In genomic region chr5:90840902-90841869, GRCm38 (mm10) we compare ENCODE assay signal across 34 mouse cellular contexts. TPM values are rescaled to one million over a fixed set of nuclear protein-coding genes. Genes with fewer than 3 reads are reported as not detected.
A peak's percentile ranks its signal among the peaks of the same experiment; 100 is the strongest.
DNase-seq lines count a peak whose midpoint lies in the region; ATAC-seq and TF ChIP-seq lines count a peak whose summit lies in the region.
"Had no signal": no experiment of that assay in that cellular context is flagged by ENCODE, and none has a peak within 500 bp of the region (broad histone marks: within the 10 kb centered on the region; RNA-seq: fewer than 3 reads in every experiment).

No protein-coding gene starts in this region.

- no peak for ATAC-seq in embryonic facial prominence, embryonic 14.5 days (ENCODE audit: low read depth)
- ATAC-seq in limb, embryonic 13.5 days (ENCODE audit: low FRiP score, low read depth), result peak; percentile 57; the same call in 1 of the 2 replicates
- ATAC-seq in lung, postnatal 0 days, result no peak
- no peak for ATAC-seq in midbrain, embryonic 15.5 days (replicated peaks)
- ATAC-seq: midbrain, embryonic 16.5 days had no signal

- H3K27me3 ChIP-seq in embryonic facial prominence, embryonic 14.5 days (replicated peaks; ENCODE audit: control insufficient read depth, insufficient read depth, low read length), result no peaks in the 10 kb centered on the region
- H3K27me3 ChIP-seq in embryonic facial prominence, embryonic 10.5 days (replicated peaks; ENCODE audit: low read depth, poor library complexity, severe bottlenecking), result no peaks in the 10 kb centered on the region
- no peaks in the 10 kb centered on the region for H3K27me3 ChIP-seq in limb, embryonic 13.5 days
- no peaks in the 10 kb centered on the region for H3K27me3 ChIP-seq in limb, embryonic 10.5 days (ENCODE audit: low read depth, poor library complexity, severe bottlenecking)
- H3K27me3 ChIP-seq in lung, postnatal 0 days (replicated peaks; ENCODE audit: insufficient read depth, low read length), result no peaks in the 10 kb centered on the region
- H3K27me3 ChIP-seq in midbrain, embryonic 15.5 days (replicated peaks), result no peaks in the 10 kb centered on the region
- H3K27me3 ChIP-seq: embryonic facial prominence, embryonic 12.5 days; forebrain, embryonic 12.5 days; heart, embryonic 15.5 days; liver, embryonic 13.5 days had no signal

- H3K9me3 ChIP-seq in embryonic facial prominence, embryonic 14.5 days (ENCODE audit: control insufficient read depth, low read length), result no peaks in the 10 kb centered on the region
- H3K9me3 ChIP-seq in embryonic facial prominence, embryonic 10.5 days, result no peaks in the 10 kb centered on the region
- no peaks in the 10 kb centered on the region for H3K9me3 ChIP-seq in limb, embryonic 13.5 days
- H3K9me3 ChIP-seq in limb, embryonic 10.5 days (replicated peaks), result no peaks in the 10 kb centered on the region
- H3K9me3 ChIP-seq in lung, postnatal 0 days (ENCODE audit: low read length), result no peaks in the 10 kb centered on the region
- H3K9me3 ChIP-seq in midbrain, embryonic 15.5 days, result no peaks in the 10 kb centered on the region
- H3K9me3 ChIP-seq: embryonic facial prominence, embryonic 12.5 days; forebrain, embryonic 12.5 days; heart, embryonic 15.5 days; liver, embryonic 13.5 days; midbrain, embryonic 10.5 days had no signal

- H3K4me3 ChIP-seq in embryonic facial prominence, embryonic 14.5 days (ENCODE audit: low read depth, low read length), result no peak overlapping the region
- H3K4me3 ChIP-seq in embryonic facial prominence, embryonic 10.5 days, result no peak overlapping the region
- H3K4me3 ChIP-seq in limb, embryonic 13.5 days, result no peak overlapping the region
- H3K4me3 ChIP-seq in limb, embryonic 10.5 days, result no peak overlapping the region
- no peak overlapping the region for H3K4me3 ChIP-seq in lung, postnatal 0 days (ENCODE audit: low read depth, low read length)
- no peak overlapping the region for H3K4me3 ChIP-seq in midbrain, embryonic 15.5 days
- H3K4me3 ChIP-seq: embryonic facial prominence, embryonic 12.5 days; erythroblast, embryonic 14.5 days; forebrain, embryonic 12.5 days; heart, embryonic 15.5 days; liver, embryonic 13.5 days; midbrain, embryonic 10.5 days had no signal

- H3K4me2 ChIP-seq in embryonic facial prominence, embryonic 14.5 days (ENCODE audit: low read depth, low read length), result no peak overlapping the region
- H3K4me2 ChIP-seq in limb, embryonic 13.5 days (replicated peaks), result no peak overlapping the region
- no peak overlapping the region for H3K4me2 ChIP-seq in lung, postnatal 0 days (replicated peaks; ENCODE audit: low read depth, low read length)
- no peak overlapping the region for H3K4me2 ChIP-seq in midbrain, embryonic 15.5 days
- H3K4me2 ChIP-seq: embryonic facial prominence, embryonic 12.5 days; forebrain, embryonic 12.5 days; heart, embryonic 15.5 days; hindbrain, embryonic 14.5 days; liver, embryonic 13.5 days had no signal

- peak; percentile 43 for DNase-seq in embryonic facial prominence, embryonic 14.5 days (ENCODE audit: low spot score)
- no peak for DNase-seq in embryonic facial prominence, embryonic 10.5 days (ENCODE audit: low spot score)
- DNase-seq in limb, embryonic 10.5 days (ENCODE audit: low spot score), result no peak
- peak; percentile 6 for DNase-seq in lung, postnatal 0 days (ENCODE audit: low spot score)
- no peak for DNase-seq in lung, postnatal 10 days
- peak; percentile 25 for DNase-seq in skeletal muscle tissue, adult 2 months (ENCODE audit: low read depth, low spot score)
- DNase-seq: adrenal gland, postnatal 10 days; cerebellum, adult 8-10 months; cerebellum, postnatal 25 days; gastrocnemius, postnatal 14 days; heart, postnatal 36 days; kidney, adult 11 months; kidney, postnatal 14 days; layer of hippocampus, adult 9-11 months; liver, embryonic 13.5 days; lung, postnatal 14 days; right cerebral cortex, postnatal 25 days; thymus, adult 18-20 months; thymus, postnatal 25 days had no signal

- H3K9ac ChIP-seq in embryonic facial prominence, embryonic 14.5 days (ENCODE audit: low read depth, low read length), result no peak overlapping the region
- no peak overlapping the region for H3K9ac ChIP-seq in limb, embryonic 13.5 days
- H3K9ac ChIP-seq in lung, postnatal 0 days (replicated peaks; ENCODE audit: low read depth), result no peak overlapping the region
- H3K9ac ChIP-seq in midbrain, embryonic 15.5 days, result no peak overlapping the region
- H3K9ac ChIP-seq: embryonic facial prominence, embryonic 12.5 days; forebrain, embryonic 12.5 days; heart, embryonic 15.5 days; hindbrain, embryonic 14.5 days; liver, embryonic 13.5 days had no signal

- 61% methylated on average over 7 of the region's 7 CpGs for WGBS in embryonic facial prominence, embryonic 14.5 days
- 80% methylated on average over 7 of the region's 7 CpGs for WGBS in embryonic facial prominence, embryonic 10.5 days
- 60% methylated on average over 7 of the region's 7 CpGs for WGBS in limb, embryonic 13.5 days
- 90% methylated on average over 7 of the region's 7 CpGs for WGBS in limb, embryonic 10.5 days
- 67% methylated on average over 7 of the region's 7 CpGs for WGBS in lung, postnatal 0 days
- WGBS in midbrain, embryonic 15.5 days, result 79% methylated on average over 7 of the region's 7 CpGs

- no peak overlapping the region for H3K27ac ChIP-seq in embryonic facial prominence, embryonic 14.5 days (replicated peaks; ENCODE audit: low read depth, low read length)
- no peak overlapping the region for H3K27ac ChIP-seq in embryonic facial prominence, embryonic 10.5 days (replicated peaks)
- no peak overlapping the region for H3K27ac ChIP-seq in limb, embryonic 13.5 days
- no peak overlapping the region for H3K27ac ChIP-seq in limb, embryonic 10.5 days
- H3K27ac ChIP-seq in lung, postnatal 0 days (ENCODE audit: low read length), result no peak overlapping the region
- H3K27ac ChIP-seq in midbrain, embryonic 15.5 days, result no peak overlapping the region
- H3K27ac ChIP-seq: embryonic facial prominence, embryonic 12.5 days; forebrain, embryonic 12.5 days; heart, embryonic 15.5 days; hindbrain, embryonic 14.5 days; liver, embryonic 13.5 days; midbrain, embryonic 10.5 days; stomach, postnatal 0 days had no signal

- TF ChIP-seq EP300 in lung, postnatal 0 days (IDR thresholded peaks at IDR 0.05), result no peak

- no peaks in the 10 kb centered on the region for H3K36me3 ChIP-seq in embryonic facial prominence, embryonic 14.5 days (ENCODE audit: control insufficient read depth, insufficient read depth, low read length)
- H3K36me3 ChIP-seq in embryonic facial prominence, embryonic 10.5 days (replicated peaks), result no peaks in the 10 kb centered on the region
- no peaks in the 10 kb centered on the region for H3K36me3 ChIP-seq in limb, embryonic 13.5 days
- H3K36me3 ChIP-seq in limb, embryonic 10.5 days, result no peaks in the 10 kb centered on the region
- H3K36me3 ChIP-seq in lung, postnatal 0 days (ENCODE audit: insufficient read depth, low read length), result no peaks in the 10 kb centered on the region
- no peaks in the 10 kb centered on the region for H3K36me3 ChIP-seq in midbrain, embryonic 15.5 days (replicated peaks)
- H3K36me3 ChIP-seq: embryonic facial prominence, embryonic 12.5 days; forebrain, embryonic 12.5 days; heart, embryonic 15.5 days; liver, embryonic 13.5 days; midbrain, embryonic 10.5 days had no signal

- no peak for TF ChIP-seq CTCF in lung, postnatal 0 days (IDR thresholded peaks at IDR 0.05)

- no peaks in the 10 kb centered on the region for H3K4me1 ChIP-seq in embryonic facial prominence, embryonic 14.5 days (ENCODE audit: control insufficient read depth, insufficient read depth, low read length)
- no peaks in the 10 kb centered on the region for H3K4me1 ChIP-seq in embryonic facial prominence, embryonic 10.5 days
- H3K4me1 ChIP-seq in limb, embryonic 13.5 days, result no peaks in the 10 kb centered on the region
- H3K4me1 ChIP-seq in limb, embryonic 10.5 days, result no peaks in the 10 kb centered on the region
- no peaks in the 10 kb centered on the region for H3K4me1 ChIP-seq in lung, postnatal 0 days (ENCODE audit: insufficient read depth, low read depth, low read length)
- H3K4me1 ChIP-seq in midbrain, embryonic 15.5 days, result no peaks in the 10 kb centered on the region
- H3K4me1 ChIP-seq: embryonic facial prominence, embryonic 12.5 days; forebrain, embryonic 12.5 days; heart, embryonic 15.5 days; liver, embryonic 13.5 days; midbrain, embryonic 10.5 days had no signal

RNA-seq across cellular contexts. Expression of gene Cxcl15, which starts 46.9 kb away (rescaled TPM):
- polyA plus RNA-seq in embryonic facial prominence, embryonic 14.5 days (2014; fragmentation: Nextera tagmentation; extraction: Ambion mirVana), result 0.07 and 0.18 TPM in 2 replicates
- polyA plus RNA-seq in embryonic facial prominence, embryonic 10.5 days (2016; fragmentation: Nextera tagmentation; extraction: Ambion mirVana), result not detected in 2 replicates
- polyA plus RNA-seq in limb, embryonic 13.5 days (2015; fragmentation: Nextera tagmentation; extraction: Ambion mirVana), result 0.06 and 0.26 TPM in 2 replicates
- not detected in 2 replicates for polyA plus RNA-seq in limb, embryonic 10.5 days (2016; fragmentation: Nextera tagmentation; extraction: Ambion mirVana)
- polyA plus RNA-seq in lung, postnatal 0 days (2015; fragmentation: Nextera tagmentation; extraction: Ambion mirVana), result 546 and 609 TPM in 2 replicates
- polyA plus RNA-seq in midbrain, embryonic 15.5 days (2015; fragmentation: Nextera tagmentation; extraction: Ambion mirVana), result not detected in 2 replicates
- polyA plus RNA-seq: C2C12; erythroblast, embryonic 14.5 days; forebrain, embryonic 12.5 days; hindbrain, embryonic 14.5 days; kidney, embryonic 14.5 days; limb, embryonic 11.5 days; liver, embryonic 13.5 days; midbrain, embryonic 10.5 days; midbrain, embryonic 16.5 days; spleen, adult 2 months had no signal

RNA-seq across cellular contexts. Expression of gene Cxcl1, which starts 49.9 kb away (rescaled TPM):
- polyA plus RNA-seq in embryonic facial prominence, embryonic 14.5 days (2014; fragmentation: Nextera tagmentation; extraction: Ambion mirVana), result 1.3 TPM in 2 replicates
- polyA plus RNA-seq in embryonic facial prominence, embryonic 10.5 days (2016; fragmentation: Nextera tagmentation; extraction: Ambion mirVana), result 0.10 TPM in 1 of 2 replicates, not detected in the other
- 1.1 and 1.4 TPM in 2 replicates for polyA plus RNA-seq in limb, embryonic 13.5 days (2015; fragmentation: Nextera tagmentation; extraction: Ambion mirVana)
- polyA plus RNA-seq in limb, embryonic 10.5 days (2016; fragmentation: Nextera tagmentation; extraction: Ambion mirVana), result 0.16 and 0.64 TPM in 2 replicates
- 2.1 and 30.8 TPM in 2 replicates for polyA plus RNA-seq in lung, postnatal 0 days (2015; fragmentation: Nextera tagmentation; extraction: Ambion mirVana)
- 0.22 and 0.31 TPM in 2 replicates for polyA plus RNA-seq in midbrain, embryonic 15.5 days (2015; fragmentation: Nextera tagmentation; extraction: Ambion mirVana)
- polyA plus RNA-seq: erythroblast, embryonic 14.5 days; forebrain, embryonic 12.5 days; midbrain, embryonic 10.5 days; midbrain, embryonic 16.5 days; neural tube, embryonic 11.5 days had no signal

RNA-seq across cellular contexts. Expression of gene Cxcl3, which starts 55.3 kb away (rescaled TPM):
- polyA plus RNA-seq in embryonic facial prominence, embryonic 14.5 days (2014; fragmentation: Nextera tagmentation; extraction: Ambion mirVana), result 0.17 TPM in 1 of 2 replicates, not detected in the other
- 0.15 TPM in 1 of 2 replicates, not detected in the other for polyA plus RNA-seq in embryonic facial prominence, embryonic 10.5 days (2016; fragmentation: Nextera tagmentation; extraction: Ambion mirVana)
- 0.26 and 0.52 TPM in 2 replicates for polyA plus RNA-seq in limb, embryonic 13.5 days (2015; fragmentation: Nextera tagmentation; extraction: Ambion mirVana)
- polyA plus RNA-seq in limb, embryonic 10.5 days (2016; fragmentation: Nextera tagmentation; extraction: Ambion mirVana), result not detected in 2 replicates
- 0.42 and 2.5 TPM in 2 replicates for polyA plus RNA-seq in lung, postnatal 0 days (2015; fragmentation: Nextera tagmentation; extraction: Ambion mirVana)
- polyA plus RNA-seq in midbrain, embryonic 15.5 days (2015; fragmentation: Nextera tagmentation; extraction: Ambion mirVana), result 0.34 TPM in 1 of 2 replicates, not detected in the other
- polyA plus RNA-seq: C2C12; forebrain, embryonic 12.5 days; heart, embryonic 15.5 days; hindbrain, embryonic 14.5 days; kidney, embryonic 14.5 days; liver, embryonic 13.5 days; midbrain, embryonic 10.5 days; midbrain, embryonic 16.5 days; neural tube, embryonic 11.5 days had no signal

Comparison
In these comparisons a context has a peak if more than half of its experiments do, and no peak if none do; other contexts are left out.
1. DNase-seq: peak in embryonic facial prominence, embryonic 14.5 days (single experiment), lung, postnatal 0 days (single experiment) and skeletal muscle tissue, adult 2 months (single experiment); none in embryonic facial prominence, embryonic 10.5 days (single experiment), limb, embryonic 10.5 days (single experiment) and lung, postnatal 10 days (single experiment).
2. RNA of gene Cxcl15, which starts 46.9 kb away (polyA plus RNA-seq): 546 to 609 TPM in lung, postnatal 0 days; 0.07 to 0.18 TPM in embryonic facial prominence, embryonic 14.5 days, 0.06 to 0.26 TPM in limb, embryonic 13.5 days, not detected in limb, embryonic 10.5 days, not detected in embryonic facial prominence, embryonic 10.5 days and not detected in midbrain, embryonic 15.5 days; every median in the first group is over 100 times any median in the second.